Mouse (Mus musculus): ENCODE results near the gene Rplp1. TPM values are rescaled to one million over a fixed set of nuclear protein-coding genes. Genes with fewer than 3 reads are reported as not detected.

Gene Rplp1
- polyA plus RNA-seq, 1 experiment from 2014 or later, result 1,393 TPM

- Histone ChIP-seq H3K4me3 (replicated peaks) (no peak overlapping the region), H3K4me2 (no peak overlapping the region), H3K4me1 (peaks cover 23% of the 10 kb centered on the region), H3K27me3 (no peaks in the 10 kb centered on the region), H3K9ac (no peak overlapping the region), H3K36me3 (peaks cover 28% of the 10 kb centered on the region), H3K9me3 (replicated peaks) (no peaks in the 10 kb centered on the region), H3K27ac (no peak overlapping the region)
- WGBS, result 90% methylated on average over 1 of the region's 1 CpGs
- ATAC-seq (replicated peaks; ENCODE audit: low FRiP score), result no peak
These were observed 4.7 kb downstream of the Rplp1 start for GRCm38 (mm10) chr9:61909633-61910032.

GRCm38 (mm10) chr9:61908832-61909407 lies 5.4 kb downstream of the Rplp1 start:
- H3K27me3 ChIP-seq, result no peaks in the 10 kb centered on the region
- 83% methylated on average over 11 of the region's 11 CpGs for WGBS
- peaks cover 29% of the 10 kb centered on the region for H3K4me1 ChIP-seq
- H3K9me3 ChIP-seq (replicated peaks), result no peaks in the 10 kb centered on the region
- peaks cover 28% of the 10 kb centered on the region for H3K36me3 ChIP-seq
- ATAC-seq (replicated peaks; ENCODE audit: low FRiP score), result no peak
- no peak overlapping the region for H3K9ac ChIP-seq
- H3K4me2 ChIP-seq, result no peak overlapping the region
- H3K27ac ChIP-seq, result no peak overlapping the region
- H3K4me3 ChIP-seq (replicated peaks), result no peak overlapping the region

- H3K4me3 ChIP-seq (replicated peaks), result no peak overlapping the region
- H3K4me2 ChIP-seq, result no peak overlapping the region
- no peaks in the 10 kb centered on the region for H3K27me3 ChIP-seq
- peaks cover 26% of the 10 kb centered on the region for H3K36me3 ChIP-seq
- 56% methylated on average over 3 of the region's 3 CpGs for WGBS
- no peaks in the 10 kb centered on the region for H3K9me3 ChIP-seq (replicated peaks)
- no peak for ATAC-seq (replicated peaks; ENCODE audit: low FRiP score)
- H3K27ac ChIP-seq, result no peak overlapping the region
- H3K9ac ChIP-seq, result no peak overlapping the region
- peaks cover 27% of the 10 kb centered on the region for H3K4me1 ChIP-seq
These were observed 6.0 kb downstream of the Rplp1 start for GRCm38 (mm10) chr9:61908341-61908740.

GRCm38 (mm10) chr9:61907621-61908295 lies 6.6 kb downstream of the Rplp1 start:
- Histone ChIP-seq H3K9ac (no peak overlapping the region), H3K4me1 (peaks cover 21% of the 10 kb centered on the region), H3K27me3 (0 out of 2 replicates have a peak, but pooled peaks cover 3% of the 10 kb centered on the region), H3K9me3 (replicated peaks) (no peaks in the 10 kb centered on the region), H3K27ac (no peak overlapping the region), H3K4me3 (replicated peaks) (no peak overlapping the region), H3K4me2 (no peak overlapping the region), H3K36me3 (peaks cover 20% of the 10 kb centered on the region)
- WGBS, result 78% methylated on average over 4 of the region's 4 CpGs
- no peak for ATAC-seq (replicated peaks; ENCODE audit: low FRiP score)

- H3K9me3 ChIP-seq (replicated peaks), result no peaks in the 10 kb centered on the region
- no peak overlapping the region for H3K9ac ChIP-seq
- H3K4me1 ChIP-seq, result peaks cover 13% of the 10 kb centered on the region
- H3K4me2 ChIP-seq, result no peak overlapping the region
- H3K4me3 ChIP-seq (replicated peaks), result no peak overlapping the region
- H3K27me3 ChIP-seq, result peaks cover 12% of the 10 kb centered on the region; the same call in 1 of the 2 replicates
- no peak overlapping the region for H3K27ac ChIP-seq
- 69% methylated on average over 10 of the region's 10 CpGs for WGBS
- ATAC-seq (replicated peaks; ENCODE audit: low FRiP score), result no peak
- H3K36me3 ChIP-seq, result peaks cover 11% of the 10 kb centered on the region
These were observed 7.4 kb downstream of the Rplp1 start for GRCm38 (mm10) chr9:61906912-61907311.

GRCm38 (mm10) chr9:61905576-61905975 lies 8.8 kb downstream of the Rplp1 start:
- H3K27ac ChIP-seq, result no peak overlapping the region
- no peak overlapping the region for H3K4me2 ChIP-seq
- no peak for ATAC-seq (replicated peaks; ENCODE audit: low FRiP score)
- H3K9me3 ChIP-seq (replicated peaks), result no peaks in the 10 kb centered on the region
- no peak overlapping the region for H3K9ac ChIP-seq
- peaks cover 18% of the 10 kb centered on the region for H3K27me3 ChIP-seq
- no peak overlapping the region for H3K4me3 ChIP-seq (replicated peaks)
- H3K4me1 ChIP-seq, result peaks cover 7% of the 10 kb centered on the region; the same call in 1 of the 2 replicates
- no peaks in the 10 kb centered on the region for H3K36me3 ChIP-seq
- WGBS, result 54% methylated on average over 5 of the region's 5 CpGs

GRCm38 (mm10) chr9:61904201-61904600 lies 10.1 kb downstream of the Rplp1 start:
- Histone ChIP-seq H3K4me1 (peaks cover 11% of the 10 kb centered on the region), H3K27me3 (peaks cover 27% of the 10 kb centered on the region), H3K36me3 (no peaks in the 10 kb centered on the region), H3K9me3 (replicated peaks) (no peaks in the 10 kb centered on the region), H3K4me3 (replicated peaks) (no peak overlapping the region), H3K9ac (no peak overlapping the region), H3K27ac (no peak overlapping the region), H3K4me2 (no peak overlapping the region)
- WGBS, result 17% methylated on average over 7 of the region's 7 CpGs
- ATAC-seq (replicated peaks; ENCODE audit: low FRiP score), result no peak

- ATAC-seq (replicated peaks; ENCODE audit: low FRiP score), result no peak
These were observed 11.9 kb downstream of the Rplp1 start for GRCm38 (mm10) chr9:61902445-61902844.

GRCm38 (mm10) chr9:61901574-61901973 lies 12.8 kb downstream of the Rplp1 start:
- Histone ChIP-seq H3K27me3 (peaks cover 37% of the 10 kb centered on the region), H3K9ac (no peak overlapping the region), H3K9me3 (replicated peaks) (no peaks in the 10 kb centered on the region), H3K4me1 (peaks cover 13% of the 10 kb centered on the region), H3K27ac (no peak overlapping the region), H3K4me2 (no peak overlapping the region), H3K4me3 (replicated peaks) (no peak overlapping the region), H3K36me3 (no peaks in the 10 kb centered on the region)
- WGBS, result 79% methylated on average over 4 of the region's 4 CpGs
- no peak for ATAC-seq (replicated peaks; ENCODE audit: low FRiP score)

More at GRCm38 (mm10) chr9:61902445-61902844, 11.9 kb downstream of the Rplp1 start:
- WGBS, result 65% methylated on average over 9 of the region's 9 CpGs
- Histone ChIP-seq H3K27me3 (peaks cover 37% of the 10 kb centered on the region), H3K9ac (no peak overlapping the region), H3K4me3 (replicated peaks) (no peak overlapping the region), H3K27ac (no peak overlapping the region), H3K9me3 (replicated peaks) (no peaks in the 10 kb centered on the region), H3K36me3 (no peaks in the 10 kb centered on the region), H3K4me1 (peaks cover 11% of the 10 kb centered on the region), H3K4me2 (no peak overlapping the region)

GRCm38 (mm10) chr9:61899804-61900203 lies 14.5 kb downstream of the Rplp1 start:
- H3K36me3 ChIP-seq, result no peaks in the 10 kb centered on the region
- H3K9ac ChIP-seq, result no peak overlapping the region
- H3K27ac ChIP-seq, result no peak overlapping the region
- peak overlapping the region; percentile 16; the same call in 1 of the 2 replicates for H3K4me3 ChIP-seq (replicated peaks)
- H3K27me3 ChIP-seq, result peaks cover 41% of the 10 kb centered on the region
- H3K4me2 ChIP-seq, result peak overlapping the region; percentile 53
- 5% methylated on average over 16 of the region's 16 CpGs for WGBS
- H3K4me1 ChIP-seq, result peaks cover 22% of the 10 kb centered on the region
- no peak; the same call in 1 of the 2 replicates for ATAC-seq (replicated peaks; ENCODE audit: low FRiP score)
- H3K9me3 ChIP-seq (replicated peaks), result no peaks in the 10 kb centered on the region

- Histone ChIP-seq H3K9me3 (replicated peaks) (no peaks in the 10 kb centered on the region), H3K27me3 (peaks cover 47% of the 10 kb centered on the region), H3K27ac (no peak overlapping the region), H3K4me3 (replicated peaks) (no peak overlapping the region), H3K9ac (no peak overlapping the region), H3K4me1 (peaks cover 19% of the 10 kb centered on the region; the same call in 1 of the 2 replicates), H3K4me2 (no peak overlapping the region), H3K36me3 (no peaks in the 10 kb centered on the region)
- 1% methylated on average over 8 of the region's 8 CpGs for WGBS
- no peak for ATAC-seq (replicated peaks; ENCODE audit: low FRiP score)
These were observed 15.9 kb downstream of the Rplp1 start for GRCm38 (mm10) chr9:61898401-61898800.

GRCm38 (mm10) chr9:61895014-61895413 lies 19.3 kb downstream of the Rplp1 start:
- Histone ChIP-seq H3K9ac (no peak overlapping the region), H3K27ac (peak overlapping the region; percentile 84)
- ATAC-seq (replicated peaks; ENCODE audit: low FRiP score), result peak; percentile 57; the same call in 1 of the 2 replicates

More at GRCm38 (mm10) chr9:61895014-61895413, 19.3 kb downstream of the Rplp1 start:
- peaks cover 24% of the 10 kb centered on the region for H3K27me3 ChIP-seq
- H3K4me2 ChIP-seq, result no peak overlapping the region
- H3K4me3 ChIP-seq (replicated peaks), result no peak overlapping the region
- H3K4me1 ChIP-seq, result peaks cover 19% of the 10 kb centered on the region; the same call in 1 of the 2 replicates
- H3K9me3 ChIP-seq (replicated peaks), result no peaks in the 10 kb centered on the region
- H3K36me3 ChIP-seq, result no peaks in the 10 kb centered on the region
- WGBS, result 48% methylated on average over 8 of the region's 8 CpGs

Data from kidney, embryonic 15.5 days (tissue).